Mouse (Mus musculus) gonadal fat pad, adult 2 months (tissue): ENCODE results near the gene Tex10. TPM values are rescaled to one million over a fixed set of nuclear protein-coding genes. Genes with fewer than 3 reads are reported as not detected.

Experiments
- DNase-seq: peaks from one replicate; pipeline ENCODE4 v3.0.0-alpha.2; 2012; ENCODE audit warnings: low read depth
- polyA plus RNA-seq: library from polyadenylated mRNA; depleted of rRNA; stranded (reverse); fragments of >200 nt; gene quantifications from 2 replicates; pipeline ENCODE4 v1.2.3, GENCODE M21; 2012; rRNA removed

Tex10 gene
- polyA plus RNA-seq, 1 experiment = 18.2 TPM

GRCm38 (mm10) chr4:48403066-48403640 is 70.1 kb downstream of the Tex10 start:
- no peak for DNase-seq

- no peak for DNase-seq
Observed at GRCm38 (mm10) chr4:48396949-48397348, 76.3 kb downstream of the Tex10 start.

GRCm38 (mm10) chr4:48382506-48382905 is 90.8 kb downstream of the Tex10 start:
- no peak for DNase-seq

- peak; percentile 20 for DNase-seq
Observed at GRCm38 (mm10) chr4:48380940-48381339, 92.3 kb downstream of the Tex10 start.

Other genes starting within 250 kb of the Tex10 start
- gene Erp44, start 193.9 kb downstream of the Tex10 start, polyA plus RNA-seq = 21.6 and 23.0 TPM in 2 replicates
- 4.5 and 5.3 TPM in 2 replicates for gene Invs, start 193.7 kb downstream of the Tex10 start, polyA plus RNA-seq
- 5.5 and 7.9 TPM in 2 replicates for gene Msantd3, start 66.5 kb upstream of the Tex10 start, polyA plus RNA-seq
- 7.1 and 10.7 TPM in 2 replicates for gene Tmeff1, start 111.7 kb upstream of the Tex10 start, polyA plus RNA-seq
- gene Cavin4, start 190.1 kb upstream of the Tex10 start, polyA plus RNA-seq = 0.08 TPM in 1 of 2 replicates, not detected in the other